Comparison of ENCODE assay signal across 9 mouse cellular contexts in genomic region chr11:120208848-120209247, GRCm38 (mm10). TPM values are rescaled to one million over a fixed set of nuclear protein-coding genes. Genes with fewer than 3 reads are reported as not detected.
DNase-seq lines count a peak whose midpoint lies in the region; ATAC-seq and TF ChIP-seq lines count a peak whose summit lies in the region.
"Had no signal": no experiment of that assay in that cellular context is flagged by ENCODE, and none has a peak within 500 bp of the region (broad histone marks: within the 10 kb centered on the region; RNA-seq: fewer than 3 reads in every experiment).

No protein-coding gene starts in this region.

- H3K4me1 ChIP-seq in hindbrain, postnatal 0 days (ENCODE audit: insufficient read depth, low read length) = no peaks in the 10 kb centered on the region
- H3K4me1 ChIP-seq in hindbrain, embryonic 12.5 days = peaks cover 6% of the 10 kb centered on the region; the same call in 1 of the 2 replicates
- no peaks in the 10 kb centered on the region for H3K4me1 ChIP-seq in midbrain, postnatal 0 days (ENCODE audit: insufficient read depth, low read length)
- H3K4me1 ChIP-seq in midbrain, embryonic 16.5 days (ENCODE audit: control insufficient read depth, insufficient read depth, low read length) = no peaks in the 10 kb centered on the region; the same call in 1 of the 2 replicates
- no peaks in the 10 kb centered on the region for H3K4me1 ChIP-seq in cortical plate, adult 2 months (ENCODE audit: control insufficient read depth, insufficient read depth, low read length)
- H3K4me1 ChIP-seq in forebrain, embryonic 14.5 days (ENCODE audit: control insufficient read depth, insufficient read depth, low read length) = no peaks in the 10 kb centered on the region

- no peak for TF ChIP-seq POLR2A in cortical plate, adult 2 months (IDR thresholded peaks at IDR 0.05; ENCODE audit: extremely low read depth, insufficient read depth, low read length)

- DNase-seq in hindbrain, postnatal 0 days (ENCODE audit: low spot score) = no peak
- no peak for DNase-seq in midbrain, postnatal 0 days (ENCODE audit: low spot score)
- DNase-seq in MN1 (ENCODE audit: low spot score) = no peak
- DNase-seq in forebrain, embryonic 14.5 days (ENCODE audit: low spot score) = no peak
- DNase-seq: midbrain, embryonic 14.5 days had no signal

- no peak for ATAC-seq in hindbrain, postnatal 0 days
- no peak for ATAC-seq in hindbrain, embryonic 12.5 days (ENCODE audit: low FRiP score)
- no peak for ATAC-seq in midbrain, postnatal 0 days (ENCODE audit: low FRiP score)
- no peak for ATAC-seq in midbrain, embryonic 16.5 days
- no peak for ATAC-seq in forebrain, embryonic 14.5 days
- no peak for ATAC-seq in erythroid progenitor cell, adult 5-6 weeks (replicated peaks; ENCODE audit: low FRiP score, poor library complexity, severe bottlenecking)

- no peaks in the 10 kb centered on the region for H3K9me3 ChIP-seq in hindbrain, postnatal 0 days (ENCODE audit: low read length)
- no peaks in the 10 kb centered on the region; the same call in 1 of the 2 replicates for H3K9me3 ChIP-seq in hindbrain, embryonic 12.5 days (replicated peaks)
- H3K9me3 ChIP-seq in midbrain, postnatal 0 days (ENCODE audit: low read length) = no peaks in the 10 kb centered on the region
- peaks cover 3% of the 10 kb centered on the region; the same call in 1 of the 2 replicates for H3K9me3 ChIP-seq in midbrain, embryonic 16.5 days (replicated peaks; ENCODE audit: control insufficient read depth, low read length, poor library complexity, severe bottlenecking)
- no peaks in the 10 kb centered on the region; the same call in 1 of the 2 replicates for H3K9me3 ChIP-seq in forebrain, embryonic 14.5 days (replicated peaks; ENCODE audit: control insufficient read depth, low read length)

- H3K27ac ChIP-seq in hindbrain, postnatal 0 days = no peak overlapping the region
- H3K27ac ChIP-seq in hindbrain, embryonic 12.5 days = no peak overlapping the region
- H3K27ac ChIP-seq in midbrain, postnatal 0 days (ENCODE audit: low read depth, low read length) = no peak overlapping the region
- no peak overlapping the region for H3K27ac ChIP-seq in midbrain, embryonic 16.5 days (ENCODE audit: low read length)
- no peak overlapping the region for H3K27ac ChIP-seq in cortical plate, adult 2 months (ENCODE audit: insufficient read depth, low read length)
- no peak overlapping the region for H3K27ac ChIP-seq in forebrain, embryonic 14.5 days (ENCODE audit: low read depth, low read length)

- WGBS in hindbrain, postnatal 0 days = 75% methylated on average over 2 of the region's 2 CpGs
- WGBS in hindbrain, embryonic 12.5 days = 69% methylated on average over 2 of the region's 2 CpGs
- 77% methylated on average over 2 of the region's 2 CpGs for WGBS in midbrain, postnatal 0 days
- 69% methylated on average over 2 of the region's 2 CpGs for WGBS in midbrain, embryonic 16.5 days
- 70% methylated on average over 2 of the region's 2 CpGs for WGBS in forebrain, embryonic 14.5 days

- H3K27me3 ChIP-seq in hindbrain, postnatal 0 days (ENCODE audit: insufficient read depth, low read length) = no peaks in the 10 kb centered on the region
- H3K27me3 ChIP-seq in hindbrain, embryonic 12.5 days = no peaks in the 10 kb centered on the region
- no peaks in the 10 kb centered on the region for H3K27me3 ChIP-seq in midbrain, postnatal 0 days (ENCODE audit: insufficient read depth, low read length)
- no peaks in the 10 kb centered on the region for H3K27me3 ChIP-seq in midbrain, embryonic 16.5 days (ENCODE audit: control insufficient read depth, insufficient read depth, low read depth, low read length)
- H3K27me3 ChIP-seq in forebrain, embryonic 14.5 days (replicated peaks; ENCODE audit: control insufficient read depth, insufficient read depth, low read length) = no peaks in the 10 kb centered on the region

- H3K9ac ChIP-seq in hindbrain, postnatal 0 days (replicated peaks; ENCODE audit: low read length) = no peak overlapping the region
- no peak overlapping the region for H3K9ac ChIP-seq in hindbrain, embryonic 12.5 days
- H3K9ac ChIP-seq in midbrain, postnatal 0 days (replicated peaks; ENCODE audit: low read length, poor library complexity, severe bottlenecking) = no peak overlapping the region
- no peak overlapping the region for H3K9ac ChIP-seq in midbrain, embryonic 16.5 days (ENCODE audit: low read depth, low read length)
- H3K9ac ChIP-seq in forebrain, embryonic 14.5 days (ENCODE audit: low read length) = no peak overlapping the region

- no peak overlapping the region for H3K4me2 ChIP-seq in hindbrain, postnatal 0 days (ENCODE audit: low read depth, low read length)
- no peak overlapping the region for H3K4me2 ChIP-seq in hindbrain, embryonic 12.5 days (replicated peaks)
- H3K4me2 ChIP-seq in midbrain, postnatal 0 days (ENCODE audit: low read depth, low read length, poor library complexity, severe bottlenecking) = no peak overlapping the region
- no peak overlapping the region for H3K4me2 ChIP-seq in midbrain, embryonic 16.5 days (ENCODE audit: low read length)
- H3K4me2 ChIP-seq in forebrain, embryonic 14.5 days (ENCODE audit: low read length) = no peak overlapping the region

- peak; percentile 51 for TF ChIP-seq CTCF in hindbrain, postnatal 0 days (IDR thresholded peaks at IDR 0.05; ENCODE audit: low read depth)
- TF ChIP-seq CTCF in midbrain, postnatal 0 days (IDR thresholded peaks at IDR 0.05) = peak; percentile 50
- TF ChIP-seq CTCF in cortical plate, adult 2 months (IDR thresholded peaks at IDR 0.05; ENCODE audit: extremely low read depth, insufficient read depth, low read length) = peak; percentile 14; the same call in 1 of the 2 replicates

- H3K36me3 ChIP-seq in hindbrain, postnatal 0 days (ENCODE audit: insufficient read depth, low read length) = no peaks in the 10 kb centered on the region
- H3K36me3 ChIP-seq in hindbrain, embryonic 12.5 days = no peaks in the 10 kb centered on the region
- no peaks in the 10 kb centered on the region for H3K36me3 ChIP-seq in midbrain, postnatal 0 days (ENCODE audit: insufficient read depth, low read length)
- no peaks in the 10 kb centered on the region for H3K36me3 ChIP-seq in midbrain, embryonic 16.5 days (ENCODE audit: control insufficient read depth, insufficient read depth, low read length)
- no peaks in the 10 kb centered on the region for H3K36me3 ChIP-seq in forebrain, embryonic 14.5 days (ENCODE audit: control insufficient read depth, insufficient read depth, low read length)

- H3K4me3 ChIP-seq in hindbrain, postnatal 0 days (ENCODE audit: low read length) = no peak overlapping the region
- H3K4me3 ChIP-seq in hindbrain, embryonic 12.5 days = no peak overlapping the region
- no peak overlapping the region for H3K4me3 ChIP-seq in midbrain, postnatal 0 days (ENCODE audit: low read depth, low read length)
- H3K4me3 ChIP-seq in midbrain, embryonic 16.5 days (ENCODE audit: low read depth, low read length) = no peak overlapping the region
- H3K4me3 ChIP-seq in cortical plate, adult 2 months (ENCODE audit: insufficient read depth, low read length) = no peak overlapping the region
- H3K4me3 ChIP-seq in forebrain, embryonic 14.5 days (ENCODE audit: low read depth, low read length) = no peak overlapping the region

RNA-seq across cellular contexts. Expression of gene Bahcc1, which starts 23.9 kb away (rescaled TPM):
- total RNA-seq in hindbrain, postnatal 0 days (2014; rRNA removed) = 31.1 and 43.1 TPM in 2 replicates
- polyA plus RNA-seq in hindbrain, postnatal 0 days (2015; fragmentation: Nextera tagmentation; extraction: Ambion mirVana) = 8.8 and 9.1 TPM in 2 replicates
- 21.9 and 23.8 TPM in 2 replicates for polyA plus RNA-seq in hindbrain, embryonic 12.5 days (2016; fragmentation: Nextera tagmentation; extraction: Ambion mirVana)
- total RNA-seq in midbrain, postnatal 0 days (2014; rRNA removed) = 39.9 and 49.8 TPM in 2 replicates
- polyA plus RNA-seq in midbrain, postnatal 0 days (2015; fragmentation: Nextera tagmentation; extraction: Ambion mirVana) = 5.9 and 9.5 TPM in 2 replicates
- 9.7 and 13.7 TPM in 2 replicates for polyA plus RNA-seq in midbrain, embryonic 16.5 days (2015; fragmentation: Nextera tagmentation; extraction: Ambion mirVana)
- 10.1 and 10.2 TPM in 2 replicates for polyA plus RNA-seq in cortical plate, adult 2 months (2012; rRNA removed)
- 12.6 and 14.5 TPM in 2 replicates for polyA plus RNA-seq in forebrain, embryonic 14.5 days (2014; fragmentation: Nextera tagmentation; extraction: Ambion mirVana)
- total RNA-seq in erythroid progenitor cell, adult 5-6 weeks (2015; ENCODE audit: low replicate concordance) = 2.5 and 2.9 TPM in 2 replicates
- total RNA-seq in erythroid progenitor cell, adult 5-6 weeks (2017; ENCODE audit: low replicate concordance) = 1.4 TPM in 2 replicates

RNA-seq across cellular contexts. Expression of gene Slc38a10, which starts 57.7 kb away (rescaled TPM):
- 167 and 178 TPM in 2 replicates for total RNA-seq in hindbrain, postnatal 0 days (2014; rRNA removed)
- polyA plus RNA-seq in hindbrain, postnatal 0 days (2015; fragmentation: Nextera tagmentation; extraction: Ambion mirVana) = 95.9 and 101 TPM in 2 replicates
- polyA plus RNA-seq in hindbrain, embryonic 12.5 days (2016; fragmentation: Nextera tagmentation; extraction: Ambion mirVana) = 121 and 125 TPM in 2 replicates
- total RNA-seq in midbrain, postnatal 0 days (2014; rRNA removed) = 171 and 175 TPM in 2 replicates
- polyA plus RNA-seq in midbrain, postnatal 0 days (2015; fragmentation: Nextera tagmentation; extraction: Ambion mirVana) = 108 and 111 TPM in 2 replicates
- polyA plus RNA-seq in midbrain, embryonic 16.5 days (2015; fragmentation: Nextera tagmentation; extraction: Ambion mirVana) = 118 TPM in 2 replicates
- polyA plus RNA-seq in cortical plate, adult 2 months (2012; rRNA removed) = 57.7 and 60.3 TPM in 2 replicates
- 53.6 and 72.5 TPM in 2 replicates for polyA plus RNA-seq in forebrain, embryonic 14.5 days (2014; fragmentation: Nextera tagmentation; extraction: Ambion mirVana)
- total RNA-seq in erythroid progenitor cell, adult 5-6 weeks (2015; ENCODE audit: low replicate concordance) = 14.8 and 17.2 TPM in 2 replicates
- total RNA-seq in erythroid progenitor cell, adult 5-6 weeks (2017; ENCODE audit: low replicate concordance) = 17.1 and 46.0 TPM in 2 replicates
